Mouse (Mus musculus) adrenal gland, adult 8-10 months (tissue): ENCODE results near the gene Mgst2. TPM values are rescaled to one million over a fixed set of nuclear protein-coding genes. Genes with fewer than 3 reads are reported as not detected.

ENCODE experiments used
- total RNA-seq, 4 experiments: library from RNA; stranded (reverse); gene quantifications; 2 replicates each; pipeline ENCODE4 v1.2.4; 2022

Gene Mgst2
- total RNA-seq, 4 experiments from 2014 or later = 209 to 255 (median 219) TPM

Other genes starting within 250 kb of the Mgst2 start
- 10 to 100 TPM; 53.1 to 65.3 (median 59.3) TPM for gene Naa15, start 245.2 kb upstream of the Mgst2 start, total RNA-seq
- 10 to 100 TPM; 13.9 to 18.5 (median 17.4) TPM for gene Rab33b, start 176.4 kb upstream of the Mgst2 start, total RNA-seq
- 10 to 100 TPM; 52.6 to 77.9 (median 66.4) TPM for gene Setd7, start 99.5 kb upstream of the Mgst2 start, total RNA-seq